Mouse (Mus musculus): ENCODE results near the gene 9030612E09Rik. TPM values are rescaled to one million over a fixed set of nuclear protein-coding genes. Genes with fewer than 3 reads are reported as not detected.

Gene 9030612E09Rik
- total and polyA plus RNA-seq, 3 experiments: 0.15 TPM; not detected in 2

DNA sequence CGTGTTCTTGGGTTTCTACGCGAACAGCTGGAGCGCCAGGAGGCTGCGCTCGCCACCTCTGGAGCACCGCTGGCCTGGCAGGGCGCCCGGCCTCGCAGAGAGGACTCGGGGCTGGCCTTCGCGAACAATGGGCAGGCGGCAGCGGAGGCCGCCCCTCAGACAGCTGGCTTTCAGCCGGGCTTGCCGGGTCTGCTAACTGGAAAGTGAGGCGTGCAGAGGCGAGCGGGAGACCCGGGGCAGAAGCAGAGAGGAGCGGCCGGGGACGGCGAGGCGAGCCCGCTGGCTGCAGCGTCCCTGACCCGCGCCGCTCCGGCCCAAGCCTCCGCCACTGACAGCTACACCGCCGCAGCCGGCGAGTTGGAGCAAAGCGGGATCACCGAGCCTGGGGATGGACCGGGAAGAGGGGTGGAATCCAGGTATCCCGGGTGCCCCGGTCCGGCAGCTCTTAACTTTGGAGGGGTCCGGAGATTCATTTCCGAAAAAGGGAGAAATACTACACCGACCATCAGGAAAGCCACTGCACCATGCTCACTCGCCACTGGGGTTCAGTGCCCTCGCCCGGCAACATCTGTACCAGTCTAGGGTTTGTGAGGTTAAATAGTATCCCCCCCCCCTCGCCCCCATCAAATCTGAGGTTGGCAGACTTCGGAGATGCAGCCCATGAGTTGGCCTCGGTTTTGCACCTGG is 1.2 kb upstream of the 9030612E09Rik start:
- Histone ChIP-seq H3K27me3 (replicated peaks) (no peaks in the 10 kb centered on the region), H3K27ac (ENCODE audit: insufficient read depth, low read depth) (no peak overlapping the region), H3K9ac (ENCODE audit: insufficient read depth, low read depth) (no peak overlapping the region), H3K36me3 (replicated peaks in 1 of 2; ENCODE audit: control insufficient read depth in 1 of 2, insufficient read depth in 1 of 2, low read length in 1 of 2) (no peaks in the 10 kb centered on the region), H3K79me2 (replicated peaks; ENCODE audit: control insufficient read depth, extremely low read depth, insufficient read depth, poor library complexity, severe bottlenecking) (no peaks in the 10 kb centered on the region), H3K4me1 (ENCODE audit: control insufficient read depth in 1 of 2, insufficient read depth in 2 of 2) (no peaks in the 10 kb centered on the region), H3K4me2 (ENCODE audit: insufficient read depth, low read depth, poor library complexity, severe bottlenecking) (peak overlapping the region; percentile 48), H3K4me3 (replicated peaks in 1 of 3; ENCODE audit: low read depth in 2 of 3, low read length in 2 of 3, poor library complexity in 1 of 3) (peak overlapping the region in 2 of 3 experiments; percentile 51 to 60), H3K9me3 (replicated peaks; ENCODE audit: low read length) (peaks cover 6% of the 10 kb centered on the region)
- TF ChIP-seq UBTF (IDR thresholded peaks at IDR 0.05; ENCODE audit: low read depth, low read length) (peak; percentile 61; the same call in 1 of the 2 replicates), JUND (conservative IDR thresholded peaks at IDR 0.05; ENCODE audit: low read depth, low read length) (no peak)
- DNase-seq (ENCODE audit: extremely low read depth): peak; percentile 3
- in situ Hi-C loops (cut with MboI; ENCODE audit: low pct_ligation_motif_present, low pct_unique_long_range_greater_than_20kb, low sequenced_read_pairs) (no loop called here), dilution Hi-C loops (cut with MboI; ENCODE audit: extremely low pct_ligation_motif_present, extremely low pct_unique_long_range_greater_than_20kb, low sequenced_read_pairs) (no loop called here)

DNA sequence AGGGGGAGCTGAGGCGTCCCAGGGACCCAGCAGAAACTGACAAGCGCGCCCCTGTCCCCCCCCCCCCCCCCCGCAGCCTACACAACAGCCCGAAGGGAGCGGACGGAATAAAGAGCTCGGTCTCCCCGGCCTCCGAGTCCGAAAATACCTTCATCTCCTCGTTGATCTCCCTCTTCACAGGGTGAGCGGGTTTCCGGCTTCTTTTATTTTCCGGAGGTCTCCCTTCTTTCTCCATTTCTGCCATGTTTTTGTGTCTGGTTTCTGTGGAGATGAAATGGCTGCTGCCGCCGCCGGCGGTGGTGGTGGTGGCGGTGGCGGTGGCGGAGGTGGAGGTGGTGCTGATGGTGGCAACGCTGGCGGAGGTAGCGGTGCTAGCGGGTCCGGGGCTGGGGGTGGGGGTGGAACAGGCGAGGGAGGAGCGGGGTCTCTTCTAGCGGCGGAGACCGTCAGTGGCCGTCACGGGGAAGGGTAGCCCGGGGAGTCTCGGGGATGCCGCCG is 627 bp upstream of the 9030612E09Rik start:
- no peaks in the 10 kb centered on the region for H3K4me1 ChIP-seq (ENCODE audit: control insufficient read depth in 1 of 2, insufficient read depth in 2 of 2)
- no peaks in the 10 kb centered on the region for H3K79me2 ChIP-seq (replicated peaks; ENCODE audit: control insufficient read depth, extremely low read depth, insufficient read depth, poor library complexity, severe bottlenecking)
- no peak overlapping the region for H3K27ac ChIP-seq (ENCODE audit: insufficient read depth, low read depth)
- DNase-seq (ENCODE audit: extremely low read depth): peak; percentile 6
- in situ Hi-C loops (cut with MboI; ENCODE audit: low pct_ligation_motif_present, low pct_unique_long_range_greater_than_20kb, low sequenced_read_pairs): no loop called here
- H3K9me3 ChIP-seq (replicated peaks; ENCODE audit: low read length): peaks cover 6% of the 10 kb centered on the region
- TF ChIP-seq UBTF (IDR thresholded peaks at IDR 0.05; ENCODE audit: low read depth, low read length): no peak
- no peak for TF ChIP-seq E2F4 (IDR thresholded peaks at IDR 0.05; ENCODE audit: insufficient replicate concordance, low read depth, low read length)
- TF ChIP-seq MAFK (IDR thresholded peaks at IDR 0.05; ENCODE audit: insufficient replicate concordance, low read length): no peak
- TF ChIP-seq CTCF (conservative IDR thresholded peaks at IDR 0.05 in 1 of 2, IDR thresholded peaks at IDR 0.05 in 1 of 2; ENCODE audit: low read depth in 2 of 2, low read length in 2 of 2): no peak
- no peak for TF ChIP-seq MXI1 (IDR thresholded peaks at IDR 0.05; ENCODE audit: low read depth, low read length)
- no peak for TF ChIP-seq EP300 (IDR thresholded peaks at IDR 0.05; ENCODE audit: low read length)
- TF ChIP-seq USF1 (IDR thresholded peaks at IDR 0.05; ENCODE audit: low read depth, low read length): no peak
- no peak for TF ChIP-seq JUN (IDR thresholded peaks at IDR 0.05; ENCODE audit: insufficient read depth, low read depth, low read length)
- no peak for TF ChIP-seq ZNF384 (IDR thresholded peaks at IDR 0.05; ENCODE audit: low read depth, low read length)
- no peak for TF ChIP-seq POLR2A (IDR thresholded peaks at IDR 0.05; ENCODE audit: low read depth, low read length)
- TF ChIP-seq MYC (IDR thresholded peaks at IDR 0.05; ENCODE audit: low read depth, low read length): no peak
- TF ChIP-seq MAX (IDR thresholded peaks at IDR 0.05; ENCODE audit: low read length): no peak
- peak overlapping the region; percentile 48 for H3K4me2 ChIP-seq (ENCODE audit: insufficient read depth, low read depth, poor library complexity, severe bottlenecking)
- H3K9ac ChIP-seq (ENCODE audit: insufficient read depth, low read depth): peak overlapping the region; percentile 24; the same call in 1 of the 2 replicates
- H3K36me3 ChIP-seq (replicated peaks in 1 of 2; ENCODE audit: control insufficient read depth in 1 of 2, insufficient read depth in 1 of 2, low read length in 1 of 2): no peaks in the 10 kb centered on the region
- H3K4me3 ChIP-seq (replicated peaks in 1 of 3; ENCODE audit: low read depth in 2 of 3, low read length in 2 of 3, poor library complexity in 1 of 3): peak overlapping the region; percentile 24 to 58 (median 51)
- dilution Hi-C loops (cut with MboI; ENCODE audit: extremely low pct_ligation_motif_present, extremely low pct_unique_long_range_greater_than_20kb, low sequenced_read_pairs): no loop called here
- no peaks in the 10 kb centered on the region for H3K27me3 ChIP-seq (replicated peaks)
